Mouse (Mus musculus) liver, postnatal 0 days (tissue): ENCODE results near the gene Cnpy1. TPM values are rescaled to one million over a fixed set of nuclear protein-coding genes. Genes with fewer than 3 reads are reported as not detected.

ENCODE experiments used
- ATAC-seq: fragments of 200-750 bp; cut with Nextera tagmentation; 2 replicates; pipeline ENCODE4 v1.8.0; 2017; ENCODE audit warnings: mild to moderate bottlenecking, moderate library complexity
- DNase-seq: peaks from one replicate; pipeline ENCODE4 v3.0.0-alpha.2; 2016
- H3K27ac ChIP-seq: fragments of 300-500 bp; sonication (generic); 2 replicates; pipeline ENCODE4 v1.5.1; 2014; ENCODE audit warnings: antibody characterized with exemption, moderate library complexity, mild to moderate bottlenecking, low read depth
- H3K27me3 ChIP-seq: fragments of 300-500 bp; sonication (generic); 2 replicates; pipeline ENCODE4 v1.6.1; 2014; ENCODE audit warnings: low read length, control low read depth, mixed read lengths; ENCODE audit not compliant: insufficient read depth
- H3K36me3 ChIP-seq: fragments of 300-500 bp; sonication (generic); replicated peaks from 2 replicates; pipeline ENCODE4 v1.6.1; 2014; ENCODE audit warnings: mild to moderate bottlenecking, control low read depth, low read length, moderate library complexity, mixed read lengths; ENCODE audit not compliant: insufficient read depth
- H3K4me1 ChIP-seq: fragments of 300-500 bp; sonication (generic); 2 replicates; pipeline ENCODE4 v1.6.1; 2014; ENCODE audit warnings: antibody characterized with exemption, mild to moderate bottlenecking, control low read depth; ENCODE audit not compliant: insufficient read depth
- H3K4me2 ChIP-seq: fragments of 300-500 bp; sonication (generic); 2 replicates; pipeline ENCODE4 v1.6.1; 2014; ENCODE audit warnings: low read depth, mild to moderate bottlenecking, low read length, moderate library complexity, mixed read lengths
- H3K4me3 ChIP-seq: fragments of 300-500 bp; sonication (generic); 2 replicates; pipeline ENCODE4 v1.5.1; 2014; ENCODE audit warnings: low read depth, low read length
- H3K9ac ChIP-seq: fragments of 300-500 bp; sonication (generic); replicated peaks from 2 replicates; pipeline ENCODE4 v1.6.1; 2014; ENCODE audit warnings: mild to moderate bottlenecking, moderate library complexity
- H3K9me3 ChIP-seq: fragments of 300-500 bp; sonication (generic); 2 replicates; pipeline ENCODE4 v1.6.1; 2016; ENCODE audit warnings: mild to moderate bottlenecking, control low read depth, low read length, mixed read lengths
- CTCF ChIP-seq: sonication (generic); IDR thresholded peaks from 2 replicates; pipeline ENCODE4 v1.5.1; 2016; ENCODE audit warnings: antibody characterized with exemption, low read depth
- EP300 ChIP-seq: IDR thresholded peaks from 2 replicates; pipeline ENCODE4 v1.6.1; 2016; ENCODE audit warnings: antibody characterized with exemption, low read depth, mild to moderate bottlenecking
- WGBS: fragments of 180-500 bp; shearing (Covaris S2); extraction: QIAGEN DNeasy Blood & Tissue Kit; methylation state at CpG from one replicate; pipeline ENCODE4 v1.1.7; 2014; ENCODE audit not compliant: insufficient replicate concordance; 5-methylcytosine and 5-hydroxymethylcytosine counted together
- polyA plus RNA-seq: library from polyadenylated mRNA; unstranded; fragments of >200 nt; fragmentation: Nextera tagmentation; extraction: Ambion mirVana; gene quantifications from 2 replicates; pipeline ENCODE4 v1.2.1, GENCODE M21; 2015

Gene Cnpy1
- polyA plus RNA-seq, 1 experiment from 2014 or later = not detected

GRCm38 (mm10) chr5:28166256-28167231 lies 79.1 kb downstream of the Cnpy1 start:
- peak overlapping the region; percentile 24; the same call in 1 of the 2 replicates for H3K4me3 ChIP-seq
- H3K4me2 ChIP-seq = peak overlapping the region; percentile 64
- no peaks in the 10 kb centered on the region for H3K36me3 ChIP-seq
- no peaks in the 10 kb centered on the region for H3K9me3 ChIP-seq
- H3K27ac ChIP-seq = no peak overlapping the region
- DNase-seq (no peak), ATAC-seq (no peak)
- peaks cover 88% of the 10 kb centered on the region for H3K27me3 ChIP-seq
- peaks cover 8% of the 10 kb centered on the region; the same call in 1 of the 2 replicates for H3K4me1 ChIP-seq
- H3K9ac ChIP-seq = no peak overlapping the region
- no peak for TF ChIP-seq EP300
- 1% methylated on average over 102 of the region's 111 CpGs for WGBS

DNA sequence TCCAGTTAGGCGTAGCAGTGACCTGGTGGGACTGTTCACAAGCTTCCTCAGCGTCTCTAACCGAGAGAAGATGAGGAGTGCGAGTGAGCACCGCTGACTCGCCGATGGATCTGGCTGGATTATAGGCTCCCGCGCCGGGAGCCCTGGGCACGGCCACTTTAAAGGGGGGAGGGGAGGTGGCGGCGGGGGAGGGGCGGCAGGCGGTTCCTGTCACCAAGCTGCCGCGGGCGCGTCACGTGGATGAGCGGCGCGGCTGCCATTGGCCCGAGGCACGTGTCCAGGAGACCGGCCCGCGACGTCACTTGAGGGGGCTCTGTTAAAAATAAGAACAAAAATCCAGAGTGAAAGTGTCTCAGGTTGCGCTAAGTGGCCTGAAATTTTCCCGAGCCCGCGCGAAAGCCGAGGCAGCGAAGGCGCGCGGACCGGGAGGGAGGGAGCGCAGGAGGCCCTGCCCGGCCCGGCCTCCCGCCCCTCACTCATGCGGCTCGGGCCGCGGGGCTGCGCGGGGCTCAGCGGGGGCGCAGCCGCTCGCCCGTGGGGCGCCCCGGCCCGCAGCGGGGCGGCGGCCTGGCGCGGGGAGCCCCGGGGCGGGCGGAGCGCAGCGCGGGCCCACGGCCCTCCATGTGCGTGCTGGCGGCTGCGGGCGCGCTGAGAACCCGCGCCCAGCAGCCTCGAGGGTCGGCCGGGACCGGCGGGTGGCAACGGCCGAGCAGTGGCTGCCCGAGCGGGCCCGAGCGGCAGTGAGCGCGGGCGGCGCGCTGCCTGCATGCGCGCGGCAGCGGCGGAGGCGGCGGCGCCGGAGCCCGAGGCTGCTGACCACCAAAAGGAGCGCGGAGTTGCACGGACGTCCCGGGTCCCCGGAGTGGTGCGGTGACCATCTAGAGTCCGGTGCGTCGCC lies 80.0 kb downstream of the Cnpy1 start, which contains the start of gene En2:
TSS of gene En2 (plus strand) at position 337 of the 898 bp plus-strand sequence.
- H3K9ac ChIP-seq = no peak within 1 kb of the TSS
- peaks cover 89% of the 10 kb centered on the region for H3K27me3 ChIP-seq
- no peak within 1 kb of the TSS for H3K27ac ChIP-seq
- ATAC-seq (no peak), DNase-seq (peak; percentile 36)
- no peaks in the 10 kb centered on the region for H3K9me3 ChIP-seq
- H3K4me1 ChIP-seq = peaks cover 8% of the 10 kb centered on the region; the same call in 1 of the 2 replicates
- peak within 1 kb of the TSS; percentile 24 for H3K4me3 ChIP-seq
- H3K36me3 ChIP-seq = no peaks in the 10 kb centered on the region
- no peak for TF ChIP-seq CTCF
- WGBS = under 1% methylated on average over 54 of the region's 113 CpGs
- H3K4me2 ChIP-seq = peak within 1 kb of the TSS; percentile 64

DNA sequence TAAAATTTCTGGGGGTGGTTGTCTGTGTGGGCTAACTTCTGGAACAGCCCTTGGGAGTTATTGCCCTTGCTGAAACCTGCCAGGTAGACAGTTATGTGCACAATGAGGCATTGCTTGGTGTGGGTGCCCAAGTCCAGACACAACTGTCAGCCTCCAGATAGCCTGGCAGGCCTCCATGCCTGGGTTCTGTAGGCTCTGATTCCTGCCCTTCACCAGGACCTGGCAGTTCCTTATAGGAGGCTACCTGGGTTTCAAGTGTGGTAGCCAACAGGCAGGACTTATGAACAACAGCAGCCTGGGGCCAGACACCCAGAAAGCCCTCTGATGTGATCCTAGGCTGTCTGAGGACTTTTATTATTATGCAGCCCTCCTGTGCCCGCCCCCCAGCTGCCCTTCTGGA lies 81.7 kb downstream of the Cnpy1 start:
- no peaks in the 10 kb centered on the region for H3K36me3 ChIP-seq
- H3K27me3 ChIP-seq = peaks cover 91% of the 10 kb centered on the region
- H3K4me1 ChIP-seq = peaks cover 8% of the 10 kb centered on the region; the same call in 1 of the 2 replicates
- TF ChIP-seq EP300 (no peak), CTCF (no peak)
- H3K27ac ChIP-seq = no peak overlapping the region
- 14% methylated on average over 1 of the region's 1 CpGs for WGBS
- no peak overlapping the region for H3K4me3 ChIP-seq
- no peak overlapping the region for H3K4me2 ChIP-seq
- DNase-seq = no peak
- H3K9ac ChIP-seq = no peak overlapping the region
- no peaks in the 10 kb centered on the region for H3K9me3 ChIP-seq
- ATAC-seq = no peak

DNA sequence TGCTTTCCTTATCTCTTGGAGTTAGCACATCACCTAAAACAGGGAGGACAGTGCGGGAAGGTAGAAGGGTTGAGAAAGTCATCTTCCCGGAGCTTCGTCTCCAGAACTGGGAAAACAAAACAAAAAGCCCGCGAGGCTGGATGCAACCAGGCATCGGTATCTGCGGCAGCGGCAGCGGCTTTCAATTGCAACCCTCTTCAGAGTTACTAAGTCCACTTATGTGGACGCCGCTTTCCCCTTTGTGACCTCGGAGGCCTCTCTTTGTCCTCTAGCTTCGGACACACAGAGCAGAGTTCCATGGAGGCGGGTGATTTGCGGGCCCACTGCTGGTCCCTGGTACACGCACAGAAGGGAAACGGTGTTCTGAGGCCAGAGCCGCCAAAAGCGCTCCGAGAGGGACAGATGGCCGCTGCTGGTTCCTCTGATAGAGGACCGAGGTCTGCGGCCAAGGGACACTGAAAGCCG lies 83.6 kb downstream of the Cnpy1 start:
- peaks cover 91% of the 10 kb centered on the region for H3K27me3 ChIP-seq
- ATAC-seq = no peak
- no peak for DNase-seq
- peaks cover 8% of the 10 kb centered on the region; the same call in 1 of the 2 replicates for H3K4me1 ChIP-seq
- no peak overlapping the region for H3K4me3 ChIP-seq
- 1% methylated on average over 24 of the region's 24 CpGs for WGBS
- H3K9ac ChIP-seq = no peak overlapping the region
- H3K4me2 ChIP-seq = no peak overlapping the region
- no peak for TF ChIP-seq CTCF
- TF ChIP-seq EP300 = no peak
- H3K9me3 ChIP-seq = no peaks in the 10 kb centered on the region
- H3K27ac ChIP-seq = no peak overlapping the region
- H3K36me3 ChIP-seq = no peaks in the 10 kb centered on the region

DNA sequence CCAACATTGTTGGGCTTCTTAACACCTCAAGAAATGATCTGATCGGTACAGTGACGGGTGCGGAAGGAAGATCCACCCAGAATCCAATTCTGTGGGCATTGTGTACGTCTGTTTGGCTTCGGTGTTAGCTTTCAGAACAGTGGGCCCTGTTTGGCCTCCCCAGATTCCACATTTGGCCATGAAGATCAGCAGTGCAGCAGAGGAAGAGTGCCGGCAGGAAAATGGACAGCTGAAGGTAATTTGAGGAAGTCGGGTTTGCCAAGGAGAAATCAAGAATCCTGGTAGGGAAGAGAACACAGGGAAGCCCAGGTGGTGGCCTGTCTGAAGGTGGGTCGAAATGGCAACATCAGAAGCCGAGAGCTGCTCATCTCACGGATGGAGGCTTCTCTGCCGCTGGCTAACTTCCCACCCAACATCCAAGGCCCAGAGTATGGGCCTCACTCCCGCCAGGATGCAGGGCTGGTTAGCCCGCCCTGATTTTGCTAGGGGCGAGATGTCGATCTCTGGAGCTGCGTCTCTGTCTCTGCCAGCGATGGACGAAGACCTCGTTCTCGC lies 84.1 kb downstream of the Cnpy1 start:
- Histone ChIP-seq H3K4me3 (no peak overlapping the region), H3K9ac (no peak overlapping the region), H3K9me3 (no peaks in the 10 kb centered on the region), H3K27ac (no peak overlapping the region), H3K27me3 (peaks cover 88% of the 10 kb centered on the region), H3K4me2 (no peak overlapping the region), H3K36me3 (no peaks in the 10 kb centered on the region), H3K4me1 (peaks cover 8% of the 10 kb centered on the region; the same call in 1 of the 2 replicates)
- DNase-seq (no peak), ATAC-seq (no peak)
- WGBS = 3% methylated on average over 20 of the region's 20 CpGs
- TF ChIP-seq CTCF (no peak), EP300 (no peak)
